Mouse (Mus musculus): Measurements from ENCODE around the gene Ckap2l.

Ckap2l gene

GRCm38 (mm10) chr2:129263073-129263472, 33.9 kb downstream of the Ckap2l start:
- DNase-seq (ENCODE audit: low spot score): no peak

GRCm38 (mm10) chr2:129261151-129261794, 35.7 kb downstream of the Ckap2l start:
- DNase-seq (ENCODE audit: low spot score): no peak

GRCm38 (mm10) chr2:129260646-129261045, 36.4 kb downstream of the Ckap2l start:
- no peak for DNase-seq (ENCODE audit: low spot score)

GRCm38 (mm10) chr2:129258475-129259211, 38.4 kb downstream of the Ckap2l start:
- no peak for DNase-seq (ENCODE audit: low spot score)

- no peak for DNase-seq (ENCODE audit: low spot score)
Measured at GRCm38 (mm10) chr2:129258056-129258455, 39.0 kb downstream of the Ckap2l start.

GRCm38 (mm10) chr2:129256006-129256405, 41.0 kb downstream of the Ckap2l start:
- no peak for DNase-seq (ENCODE audit: low spot score)

GRCm38 (mm10) chr2:129254076-129254475, 42.9 kb downstream of the Ckap2l start:
- no peak for DNase-seq (ENCODE audit: low spot score)

GRCm38 (mm10) chr2:129253631-129253970, 43.4 kb downstream of the Ckap2l start:
- no peak for DNase-seq (ENCODE audit: low spot score)

- DNase-seq (ENCODE audit: low spot score): no peak
Measured at GRCm38 (mm10) chr2:129252836-129253630, 44.0 kb downstream of the Ckap2l start.

- DNase-seq (ENCODE audit: low spot score): no peak
Measured at GRCm38 (mm10) chr2:129249321-129249720, 47.7 kb downstream of the Ckap2l start.

GRCm38 (mm10) chr2:129247707-129248121, 49.3 kb downstream of the Ckap2l start:
- no peak for DNase-seq (ENCODE audit: low spot score)

- DNase-seq (ENCODE audit: low spot score): no peak
Measured at GRCm38 (mm10) chr2:129246924-129247323, 50.1 kb downstream of the Ckap2l start.

- DNase-seq (ENCODE audit: low spot score): no peak
Measured at GRCm38 (mm10) chr2:129246436-129246835, 50.6 kb downstream of the Ckap2l start.

GRCm38 (mm10) chr2:129245618-129246017, 51.4 kb downstream of the Ckap2l start:
- DNase-seq (ENCODE audit: low spot score): no peak

GRCm38 (mm10) chr2:129244446-129245120, 52.4 kb downstream of the Ckap2l start:
- no peak for DNase-seq (ENCODE audit: low spot score)

- DNase-seq (ENCODE audit: low spot score): no peak
Measured at GRCm38 (mm10) chr2:129243786-129244185, 53.2 kb downstream of the Ckap2l start.

GRCm38 (mm10) chr2:129243005-129243404, 54.0 kb downstream of the Ckap2l start:
- no peak for DNase-seq (ENCODE audit: low spot score)

- no peak for DNase-seq (ENCODE audit: low spot score)
Measured at GRCm38 (mm10) chr2:129241845-129242833, 54.9 kb downstream of the Ckap2l start.

- DNase-seq (ENCODE audit: low spot score): no peak
Measured at GRCm38 (mm10) chr2:129240726-129241432, 56.1 kb downstream of the Ckap2l start.

GRCm38 (mm10) chr2:129236526-129236925, 60.5 kb downstream of the Ckap2l start:
- DNase-seq (ENCODE audit: low spot score): no peak
